Mouse (Mus musculus): ENCODE results near the gene Efcab6. TPM values are rescaled to one million over a fixed set of nuclear protein-coding genes. Genes with fewer than 3 reads are reported as not detected.

The Efcab6 gene
- total and polyA plus RNA-seq, 3 experiments = not detected

GRCm38 (mm10) chr15:83892871-83893270, 172.3 kb downstream of the Efcab6 start:
- Histone ChIP-seq H3K9me3 (replicated peaks; ENCODE audit: low read length) (no peaks in the 10 kb centered on the region), H3K4me2 (ENCODE audit: insufficient read depth, low read depth, poor library complexity, severe bottlenecking) (no peak overlapping the region), H3K79me2 (replicated peaks; ENCODE audit: control insufficient read depth, extremely low read depth, insufficient read depth, poor library complexity, severe bottlenecking) (no peaks in the 10 kb centered on the region), H3K4me3 (replicated peaks in 1 of 3; ENCODE audit: low read depth in 2 of 3, low read length in 2 of 3, poor library complexity in 1 of 3) (no peak overlapping the region), H3K9ac (ENCODE audit: insufficient read depth, low read depth) (no peak overlapping the region), H3K4me1 (ENCODE audit: control insufficient read depth in 1 of 2, insufficient read depth in 2 of 2) (no peaks in the 10 kb centered on the region), H3K36me3 (replicated peaks in 1 of 2; ENCODE audit: control insufficient read depth in 1 of 2, insufficient read depth in 1 of 2, low read length in 1 of 2) (no peaks in the 10 kb centered on the region), H3K27me3 (replicated peaks) (peaks cover 90% of the 10 kb centered on the region), H3K27ac (ENCODE audit: insufficient read depth, low read depth) (no peak overlapping the region)
- in situ Hi-C loops (cut with MboI; ENCODE audit: low pct_ligation_motif_present, low pct_unique_long_range_greater_than_20kb, low sequenced_read_pairs) (no loop called here), dilution Hi-C loops (cut with MboI; ENCODE audit: extremely low pct_ligation_motif_present, extremely low pct_unique_long_range_greater_than_20kb, low sequenced_read_pairs) (no loop called here)
- no peak for DNase-seq (ENCODE audit: extremely low read depth)
- TF ChIP-seq ETS1 (conservative IDR thresholded peaks at IDR 0.05; ENCODE audit: low read depth, low read length) (no peak), TCF12 (IDR thresholded peaks at IDR 0.05; ENCODE audit: low read depth, low read length) (no peak), PAX5 (IDR thresholded peaks at IDR 0.05; ENCODE audit: low read length) (no peak), POLR2A (IDR thresholded peaks at IDR 0.05; ENCODE audit: low read depth, low read length) (no peak), SIN3A (IDR thresholded peaks at IDR 0.05; ENCODE audit: low read length) (no peak), UBTF (IDR thresholded peaks at IDR 0.05; ENCODE audit: low read depth, low read length) (no peak), JUND (conservative IDR thresholded peaks at IDR 0.05; ENCODE audit: low read depth, low read length) (no peak), USF1 (IDR thresholded peaks at IDR 0.05; ENCODE audit: low read depth, low read length) (no peak), IRF4 (IDR thresholded peaks at IDR 0.05; ENCODE audit: low read depth, low read length) (no peak), CHD1 (IDR thresholded peaks at IDR 0.05; ENCODE audit: low read depth, low read length) (no peak)

DNA sequence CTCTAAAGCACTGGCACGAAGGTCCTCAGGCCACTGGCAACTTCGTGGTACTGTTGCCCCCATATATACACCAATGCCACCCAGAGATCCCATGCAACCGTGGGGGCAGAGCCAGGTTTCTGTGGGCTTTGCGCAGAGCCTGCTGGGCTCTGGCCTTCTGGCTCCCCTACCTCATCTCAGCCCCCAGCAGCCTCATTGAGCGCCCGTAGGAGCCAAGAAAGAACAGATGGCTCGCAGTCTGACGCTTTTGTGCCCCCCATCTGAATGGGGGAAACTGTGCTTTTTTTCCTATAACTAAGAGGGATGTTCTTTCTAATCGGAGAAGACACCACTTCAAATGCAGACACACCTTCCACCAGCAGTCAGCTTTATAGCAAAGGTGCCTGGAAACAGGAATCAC, 180.9 kb downstream of the Efcab6 start:
- DNase-seq (ENCODE audit: extremely low read depth) = no peak
- no peaks in the 10 kb centered on the region for H3K9me3 ChIP-seq (replicated peaks; ENCODE audit: low read length)
- H3K4me3 ChIP-seq (replicated peaks in 1 of 3; ENCODE audit: low read depth in 2 of 3, low read length in 2 of 3, poor library complexity in 1 of 3) = no peak overlapping the region
- H3K79me2 ChIP-seq (replicated peaks; ENCODE audit: control insufficient read depth, extremely low read depth, insufficient read depth, poor library complexity, severe bottlenecking) = no peaks in the 10 kb centered on the region
- TF ChIP-seq TCF12 (IDR thresholded peaks at IDR 0.05; ENCODE audit: low read depth, low read length) (no peak), TBP (conservative IDR thresholded peaks at IDR 0.05; ENCODE audit: low read depth, low read length) (no peak), ETS1 (conservative IDR thresholded peaks at IDR 0.05; ENCODE audit: low read depth, low read length) (no peak), MXI1 (IDR thresholded peaks at IDR 0.05; ENCODE audit: low read depth, low read length) (no peak), MEF2A (IDR thresholded peaks at IDR 0.05; ENCODE audit: borderline replicate concordance, low read depth, low read length) (no peak), CTCF (conservative IDR thresholded peaks at IDR 0.05 in 1 of 2, IDR thresholded peaks at IDR 0.05 in 1 of 2; ENCODE audit: low read depth in 2 of 2, low read length in 2 of 2) (no peak), ZMIZ1 (IDR thresholded peaks at IDR 0.05; ENCODE audit: low read depth, low read length) (no peak), RCOR1 (conservative IDR thresholded peaks at IDR 0.05; ENCODE audit: low read depth, low read length) (no peak), MAX (IDR thresholded peaks at IDR 0.05; ENCODE audit: low read length) (no peak), NELFE (IDR thresholded peaks at IDR 0.05; ENCODE audit: low read depth, low read length) (no peak), POLR2A (IDR thresholded peaks at IDR 0.05; ENCODE audit: low read depth, low read length) (no peak), USF1 (IDR thresholded peaks at IDR 0.05; ENCODE audit: low read depth, low read length) (no peak), CHD2 (IDR thresholded peaks at IDR 0.05; ENCODE audit: low read length) (no peak), ELF1 (IDR thresholded peaks at IDR 0.05; ENCODE audit: low read depth, low read length) (no peak), SIN3A (IDR thresholded peaks at IDR 0.05; ENCODE audit: low read length) (no peak), ZNF384 (IDR thresholded peaks at IDR 0.05; ENCODE audit: low read depth, low read length) (no peak), E2F4 (IDR thresholded peaks at IDR 0.05; ENCODE audit: insufficient replicate concordance, low read depth, low read length) (no peak)
- dilution Hi-C loops (cut with MboI; ENCODE audit: extremely low pct_ligation_motif_present, extremely low pct_unique_long_range_greater_than_20kb, low sequenced_read_pairs) = no loop called here
- no peaks in the 10 kb centered on the region for H3K36me3 ChIP-seq (replicated peaks in 1 of 2; ENCODE audit: control insufficient read depth in 1 of 2, insufficient read depth in 1 of 2, low read length in 1 of 2)
- H3K4me1 ChIP-seq (ENCODE audit: control insufficient read depth in 1 of 2, insufficient read depth in 2 of 2) = no peaks in the 10 kb centered on the region; a peak in 1 of 4 replicates
- in situ Hi-C loops (cut with MboI; ENCODE audit: low pct_ligation_motif_present, low pct_unique_long_range_greater_than_20kb, low sequenced_read_pairs) = no loop called here
- no peak overlapping the region for H3K4me2 ChIP-seq (ENCODE audit: insufficient read depth, low read depth, poor library complexity, severe bottlenecking)
- no peak overlapping the region for H3K27ac ChIP-seq (ENCODE audit: insufficient read depth, low read depth)
- peaks cover 76% of the 10 kb centered on the region for H3K27me3 ChIP-seq (replicated peaks)
- H3K9ac ChIP-seq (ENCODE audit: insufficient read depth, low read depth) = no peak overlapping the region
